20 mouse cellular contexts compared by ENCODE assay signal in the genomic region with DNA sequence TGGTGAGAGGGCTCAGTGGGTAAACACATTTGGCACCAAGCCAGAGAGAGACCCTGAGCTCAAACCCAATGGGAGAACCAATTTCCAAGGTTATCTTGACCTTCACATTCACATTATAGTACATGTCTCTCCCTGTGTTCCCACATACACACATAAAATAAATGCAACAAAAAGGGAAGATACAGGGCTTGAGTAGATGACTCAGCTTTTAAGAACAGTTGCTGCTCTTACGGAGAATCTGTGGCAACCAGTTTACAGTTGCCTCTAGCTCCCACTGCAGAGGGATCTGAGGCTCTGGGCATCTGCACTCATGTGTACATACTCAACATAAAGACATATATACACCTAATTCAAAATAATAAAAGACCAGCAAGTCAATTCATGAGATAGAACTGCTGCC.
"Had no signal": no experiment of that assay in that cellular context is flagged by ENCODE, and none has a peak within 500 bp of the region (broad histone marks: within the 10 kb centered on the region; RNA-seq: fewer than 3 reads in every experiment).

No protein-coding gene starts in this region.

- ATAC-seq: liver, postnatal 0 days; lung, postnatal 0 days; midbrain, embryonic 15.5 days had no signal

- DNase-seq: kidney, adult 8-10 months; kidney, postnatal 10 days; kidney, postnatal 36 days; liver, postnatal 0 days; lung, embryonic 14.5 days; right cerebral cortex, adult 18-20 months; right cerebral cortex, postnatal 14 days; right cerebral cortex, postnatal 4 days; thymus, adult 2 months; thymus, postnatal 14 days; thymus, postnatal 4 days had no signal

- H3K27ac ChIP-seq: kidney, embryonic 15.5 days; liver, embryonic 14.5 days; macrophage; midbrain, embryonic 12.5 days; midbrain, embryonic 15.5 days; neural tube, embryonic 12.5 days; neural tube, embryonic 15.5 days; stomach, postnatal 0 days had no signal

- H3K4me1 ChIP-seq: kidney, embryonic 15.5 days; midbrain, embryonic 12.5 days; midbrain, embryonic 15.5 days; neural tube, embryonic 12.5 days; neural tube, embryonic 15.5 days had no signal

- H3K4me3 ChIP-seq: kidney, embryonic 15.5 days; midbrain, embryonic 12.5 days; midbrain, embryonic 15.5 days; neural tube, embryonic 12.5 days; neural tube, embryonic 15.5 days had no signal
